Mouse (Mus musculus): Measurements from ENCODE around the gene Scn3b. TPM values are rescaled to one million over a fixed set of nuclear protein-coding genes. Genes with fewer than 3 reads are reported as not detected.

Scn3b gene
- polyA plus RNA-seq, 2 experiments: 0.01 to 0.06 TPM

DNA sequence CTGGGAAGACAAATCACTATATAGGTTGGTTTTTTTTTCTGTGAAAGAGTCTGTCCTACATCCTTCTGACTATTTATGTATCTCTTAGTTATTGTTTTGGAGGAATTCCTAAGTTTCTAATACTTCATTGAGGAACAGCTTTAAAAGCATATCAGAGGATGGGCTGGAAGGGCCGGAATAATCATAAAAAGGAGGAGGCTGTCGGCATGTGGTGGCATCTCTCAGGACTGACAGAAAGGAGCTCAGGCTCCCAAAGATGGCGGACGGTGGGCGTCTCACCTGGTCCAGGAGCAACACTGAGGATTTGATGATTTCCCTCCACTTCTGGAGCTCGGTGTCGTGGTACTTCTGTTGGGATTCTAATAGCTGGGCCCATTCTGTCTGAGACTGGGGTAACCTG lies 30.3 kb downstream of the Scn3b start:
- H3K4me2 ChIP-seq (ENCODE audit: low read depth): no peak overlapping the region
- no peaks in the 10 kb centered on the region for H3K9me3 ChIP-seq (ENCODE audit: control insufficient read depth, low read length)
- H3K9ac ChIP-seq (replicated peaks): no peak overlapping the region
- ATAC-seq (ENCODE audit: insufficient read depth): no peak
- TF ChIP-seq EP300 (IDR thresholded peaks at IDR 0.05; ENCODE audit: low read depth): no peak
- H3K27ac ChIP-seq: no peak overlapping the region
- no peaks in the 10 kb centered on the region for H3K4me1 ChIP-seq (replicated peaks; ENCODE audit: control insufficient read depth in 2 of 2, insufficient read depth in 2 of 2, low read length in 1 of 2)
- WGBS (ENCODE audit: insufficient replicate concordance): 78% methylated on average over 7 of the region's 7 CpGs
- no peaks in the 10 kb centered on the region for H3K36me3 ChIP-seq (replicated peaks; ENCODE audit: control insufficient read depth, insufficient read depth, low read depth)
- H3K4me3 ChIP-seq (ENCODE audit: insufficient read depth in 1 of 2, low read depth in 2 of 2, low read length in 2 of 2): no peak overlapping the region
- no peaks in the 10 kb centered on the region for H3K27me3 ChIP-seq (ENCODE audit: control insufficient read depth, insufficient read depth, low read length)
- DNase-seq (ENCODE audit: low read depth in 3 of 3, low spot score in 3 of 3): no peak

DNA sequence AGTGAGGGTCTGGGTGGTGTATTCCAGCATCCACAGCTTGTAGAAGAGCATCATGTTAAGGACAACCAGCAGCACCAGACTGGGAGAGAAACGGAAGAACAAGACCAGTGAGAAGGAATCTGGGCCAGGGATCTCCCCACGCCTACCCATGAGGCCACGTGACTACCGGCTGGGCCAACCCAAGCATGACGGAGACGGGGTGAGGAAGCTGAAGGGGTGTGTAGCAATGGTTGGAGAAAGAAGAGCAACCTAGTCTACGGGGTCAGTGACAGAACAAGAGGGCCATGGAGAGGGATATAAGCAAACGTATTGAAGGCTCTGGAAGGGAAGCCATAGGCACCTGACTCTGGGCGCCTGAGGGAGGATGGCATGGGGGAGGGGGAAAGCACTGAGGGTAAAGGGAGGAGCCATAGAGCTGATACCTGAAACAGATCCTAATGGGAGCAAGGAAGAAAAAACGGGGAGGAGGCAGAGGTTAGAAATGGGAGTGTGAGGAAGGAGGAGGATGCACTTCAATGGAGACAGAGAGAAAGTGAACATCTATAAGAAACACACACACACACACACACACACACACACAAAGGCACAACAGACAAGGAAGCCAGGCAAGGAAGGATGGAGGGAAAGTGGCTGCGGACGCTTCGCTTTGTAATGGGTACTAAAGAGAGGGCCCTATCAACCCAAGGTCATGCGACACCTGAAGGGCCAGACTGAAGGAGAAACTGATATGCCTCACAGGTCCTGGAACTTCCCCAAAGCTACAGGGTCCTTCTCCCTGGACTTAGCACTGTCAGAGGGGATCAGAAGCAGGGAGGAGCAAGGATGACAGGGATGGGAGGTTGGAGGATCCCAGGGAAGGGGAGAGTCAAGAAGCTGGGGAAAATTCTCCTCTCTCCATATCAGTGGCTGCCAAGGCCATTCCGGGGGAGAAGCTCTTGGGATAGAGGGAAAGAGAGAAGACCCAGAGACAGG lies 31.3 kb downstream of the Scn3b start:
- TF ChIP-seq CTCF (IDR thresholded peaks at IDR 0.05; ENCODE audit: low read depth) (no peak), EP300 (IDR thresholded peaks at IDR 0.05; ENCODE audit: low read depth) (no peak)
- Histone ChIP-seq H3K36me3 (replicated peaks; ENCODE audit: control insufficient read depth, insufficient read depth, low read depth) (no peaks in the 10 kb centered on the region), H3K27me3 (ENCODE audit: control insufficient read depth, insufficient read depth, low read length) (no peaks in the 10 kb centered on the region), H3K4me1 (replicated peaks; ENCODE audit: control insufficient read depth in 2 of 2, insufficient read depth in 2 of 2, low read length in 1 of 2) (no peaks in the 10 kb centered on the region), H3K9ac (replicated peaks) (no peak overlapping the region), H3K9me3 (ENCODE audit: control insufficient read depth, low read length) (no peaks in the 10 kb centered on the region), H3K4me2 (ENCODE audit: low read depth) (no peak overlapping the region), H3K27ac (no peak overlapping the region), H3K4me3 (ENCODE audit: insufficient read depth in 1 of 2, low read depth in 2 of 2, low read length in 2 of 2) (no peak overlapping the region)
- no peak for DNase-seq (ENCODE audit: low read depth in 3 of 3, low spot score in 3 of 3)
- 71% methylated on average over 15 of the region's 15 CpGs for WGBS (ENCODE audit: insufficient replicate concordance)
- no peak for ATAC-seq (ENCODE audit: insufficient read depth)

DNA sequence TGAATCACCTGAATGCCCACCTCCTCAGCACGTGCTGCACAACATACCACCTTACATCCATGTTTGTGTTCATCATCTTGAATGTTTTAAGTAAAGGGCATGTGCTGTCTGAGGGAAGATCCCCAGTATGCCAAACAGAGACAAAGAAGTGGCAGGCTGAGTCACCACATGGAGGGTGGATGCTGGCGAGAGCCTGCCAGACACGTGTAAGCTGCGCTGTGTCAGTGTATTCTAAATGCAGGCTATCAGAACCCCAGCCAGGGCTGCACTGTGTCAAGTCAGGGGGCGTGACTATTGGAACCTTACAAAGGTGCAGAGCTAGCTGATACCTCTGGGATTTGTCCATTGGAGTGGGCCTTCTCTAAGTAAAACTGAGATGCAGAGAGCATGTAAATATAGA lies 32.5 kb downstream of the Scn3b start:
- Histone ChIP-seq H3K4me2 (ENCODE audit: low read depth) (no peak overlapping the region), H3K4me1 (replicated peaks; ENCODE audit: control insufficient read depth in 2 of 2, insufficient read depth in 2 of 2, low read length in 1 of 2) (no peaks in the 10 kb centered on the region), H3K36me3 (replicated peaks; ENCODE audit: control insufficient read depth, insufficient read depth, low read depth) (no peaks in the 10 kb centered on the region), H3K4me3 (ENCODE audit: insufficient read depth in 1 of 2, low read depth in 2 of 2, low read length in 2 of 2) (no peak overlapping the region), H3K9me3 (ENCODE audit: control insufficient read depth, low read length) (no peaks in the 10 kb centered on the region), H3K27ac (no peak overlapping the region), H3K9ac (replicated peaks) (no peak overlapping the region), H3K27me3 (ENCODE audit: control insufficient read depth, insufficient read depth, low read length) (no peaks in the 10 kb centered on the region)
- no peak for TF ChIP-seq EP300 (IDR thresholded peaks at IDR 0.05; ENCODE audit: low read depth)
- no peak for TF ChIP-seq CTCF (IDR thresholded peaks at IDR 0.05; ENCODE audit: low read depth)
- WGBS (ENCODE audit: insufficient replicate concordance): 71% methylated on average over 5 of the region's 5 CpGs
- DNase-seq (ENCODE audit: low read depth in 3 of 3, low spot score in 3 of 3) (no peak), ATAC-seq (ENCODE audit: insufficient read depth) (no peak)

DNA sequence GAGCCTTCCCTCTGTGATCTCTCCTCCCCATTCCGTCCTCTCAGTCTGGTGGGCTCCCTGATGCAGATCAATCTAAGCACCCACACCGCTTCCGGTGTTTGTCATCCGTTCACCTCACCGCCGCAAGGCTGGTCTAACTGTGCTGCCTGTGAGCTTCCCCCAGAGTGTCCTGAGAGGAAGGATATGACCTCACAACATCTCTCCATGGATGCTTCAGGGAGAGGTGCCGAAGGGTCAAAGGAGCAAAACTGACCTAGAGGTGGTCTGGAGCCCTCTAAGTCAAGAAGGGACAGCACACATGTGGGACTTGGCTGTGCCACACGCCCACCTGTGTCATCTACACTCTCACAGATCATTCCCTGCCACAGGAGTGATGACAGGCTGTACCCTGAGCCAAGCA lies 33.4 kb downstream of the Scn3b start:
- no peak overlapping the region for H3K9ac ChIP-seq (replicated peaks)
- H3K36me3 ChIP-seq (replicated peaks; ENCODE audit: control insufficient read depth, insufficient read depth, low read depth): no peaks in the 10 kb centered on the region
- TF ChIP-seq EP300 (IDR thresholded peaks at IDR 0.05; ENCODE audit: low read depth) (no peak), CTCF (IDR thresholded peaks at IDR 0.05; ENCODE audit: low read depth) (no peak)
- no peak overlapping the region for H3K4me2 ChIP-seq (ENCODE audit: low read depth)
- no peaks in the 10 kb centered on the region for H3K4me1 ChIP-seq (replicated peaks; ENCODE audit: control insufficient read depth in 2 of 2, insufficient read depth in 2 of 2, low read length in 1 of 2)
- no peak overlapping the region for H3K27ac ChIP-seq
- ATAC-seq (ENCODE audit: insufficient read depth) (no peak), DNase-seq (ENCODE audit: low read depth in 3 of 3, low spot score in 3 of 3) (no peak)
- WGBS (ENCODE audit: insufficient replicate concordance): 64% methylated on average over 8 of the region's 8 CpGs
- no peaks in the 10 kb centered on the region for H3K9me3 ChIP-seq (ENCODE audit: control insufficient read depth, low read length)
- no peak overlapping the region for H3K4me3 ChIP-seq (ENCODE audit: insufficient read depth in 1 of 2, low read depth in 2 of 2, low read length in 2 of 2)
- no peaks in the 10 kb centered on the region for H3K27me3 ChIP-seq (ENCODE audit: control insufficient read depth, insufficient read depth, low read length)

DNA sequence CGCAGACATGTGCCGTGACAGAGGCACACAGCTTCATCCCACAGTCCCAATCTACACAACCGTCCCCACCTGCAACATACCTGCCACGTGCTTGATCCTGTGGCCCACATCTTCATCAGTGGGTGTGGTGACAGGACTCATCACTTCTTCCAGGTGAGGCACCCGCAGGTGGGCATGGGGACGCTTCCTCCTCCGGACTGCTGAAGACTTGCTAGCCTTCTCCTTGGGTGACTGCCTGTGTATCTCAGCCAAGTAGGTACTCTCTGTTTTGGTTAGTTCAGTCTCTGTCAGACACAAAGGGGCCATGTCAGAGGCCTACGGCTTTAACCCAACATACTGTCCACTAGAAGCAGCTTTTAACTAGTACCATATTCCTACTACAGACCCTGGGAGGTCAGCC lies 35.2 kb downstream of the Scn3b start:
- Histone ChIP-seq H3K36me3 (replicated peaks; ENCODE audit: control insufficient read depth, insufficient read depth, low read depth) (no peaks in the 10 kb centered on the region), H3K9ac (replicated peaks) (no peak overlapping the region), H3K27me3 (ENCODE audit: control insufficient read depth, insufficient read depth, low read length) (no peaks in the 10 kb centered on the region), H3K9me3 (ENCODE audit: control insufficient read depth, low read length) (no peaks in the 10 kb centered on the region), H3K27ac (no peak overlapping the region), H3K4me2 (ENCODE audit: low read depth) (no peak overlapping the region), H3K4me1 (replicated peaks; ENCODE audit: control insufficient read depth in 2 of 2, insufficient read depth in 2 of 2, low read length in 1 of 2) (no peaks in the 10 kb centered on the region), H3K4me3 (ENCODE audit: insufficient read depth in 1 of 2, low read depth in 2 of 2, low read length in 2 of 2) (no peak overlapping the region)
- WGBS (ENCODE audit: insufficient replicate concordance): 79% methylated on average over 8 of the region's 8 CpGs
- TF ChIP-seq EP300 (IDR thresholded peaks at IDR 0.05; ENCODE audit: low read depth) (no peak), CTCF (IDR thresholded peaks at IDR 0.05; ENCODE audit: low read depth) (no peak)
- no peak for ATAC-seq (ENCODE audit: insufficient read depth)
- DNase-seq (ENCODE audit: low read depth in 3 of 3, low spot score in 3 of 3): no peak
